Comparison of ENCODE assay signal across 8 mouse cellular contexts in genomic region chr11:86757142-86757479, GRCm38 (mm10). TPM values are rescaled to one million over a fixed set of nuclear protein-coding genes. Genes with fewer than 3 reads are reported as not detected.
DNase-seq lines count a peak whose midpoint lies in the region; ATAC-seq and TF ChIP-seq lines count a peak whose summit lies in the region.

No protein-coding gene starts in this region.

- no peak; the same call in 1 of the 2 replicates for ATAC-seq in heart, embryonic 15.5 days (replicated peaks; ENCODE audit: insufficient number of reproducible peaks, insufficient read depth, low FRiP score, low read depth)
- no peak for ATAC-seq in G1E (ENCODE audit: extremely low read depth, insufficient number of reproducible peaks, low FRiP score, poor library complexity, severe bottlenecking)
- peak; percentile 32 for ATAC-seq in forebrain, postnatal 0 days
- no peak for ATAC-seq in inflammation-experienced regulatory T-cells, adult 6 months

- H3K4me3 ChIP-seq in heart, embryonic 15.5 days, result peak overlapping the region; percentile 88
- H3K4me3 ChIP-seq in G1E (ENCODE audit: low read depth, low read length), result peak overlapping the region; percentile 93
- peak overlapping the region; percentile 100 for H3K4me3 ChIP-seq in forebrain, postnatal 0 days (ENCODE audit: low read depth, low read length)
- peak overlapping the region; percentile 99 for H3K4me3 ChIP-seq in macrophage (ENCODE audit: inconsistent target)

- H3K9ac ChIP-seq in heart, embryonic 15.5 days, result peak overlapping the region; percentile 96
- H3K9ac ChIP-seq in forebrain, postnatal 0 days, result peak overlapping the region; percentile 96

- no peaks in the 10 kb centered on the region for H3K9me3 ChIP-seq in heart, embryonic 15.5 days (replicated peaks)
- H3K9me3 ChIP-seq in G1E (replicated peaks), result no peaks in the 10 kb centered on the region
- H3K9me3 ChIP-seq in forebrain, postnatal 0 days (ENCODE audit: low read length), result no peaks in the 10 kb centered on the region

- DNase-seq in heart, adult 18-20 months, result no peak
- DNase-seq in G1E (ENCODE audit: low spot score), result no peak
- no peak for DNase-seq in forebrain, postnatal 0 days
- no peak for DNase-seq in adrenal gland, postnatal 4 days (ENCODE audit: low spot score in 2 of 2)
- DNase-seq in Muller cell, postnatal 12 days (ENCODE audit: inconsistent ontology term), result no peak

- under 1% methylated on average over 18 of the region's 18 CpGs for WGBS in heart, embryonic 15.5 days
- WGBS in forebrain, postnatal 0 days, result 2% methylated on average over 18 of the region's 18 CpGs
- WGBS in macrophage (ENCODE audit: missing documents), result under 1% methylated on average over 18 of the region's 18 CpGs

- H3K27ac ChIP-seq in heart, embryonic 15.5 days, result peak overlapping the region; percentile 97
- peak overlapping the region; percentile 97 for H3K27ac ChIP-seq in forebrain, postnatal 0 days (ENCODE audit: low read depth, low read length)
- peak overlapping the region; percentile 99 for H3K27ac ChIP-seq in macrophage

- peaks cover 52% of the 10 kb centered on the region for H3K79me2 ChIP-seq in macrophage (ENCODE audit: inconsistent target)

- TF ChIP-seq CTCF in G1E (IDR thresholded peaks at IDR 0.05; ENCODE audit: low read depth, low read length), result no peak
- no peak for TF ChIP-seq CTCF in forebrain, postnatal 0 days (IDR thresholded peaks at IDR 0.05; ENCODE audit: low read depth)

- H3K27me3 ChIP-seq in heart, embryonic 15.5 days, result no peaks in the 10 kb centered on the region
- no peaks in the 10 kb centered on the region for H3K27me3 ChIP-seq in G1E (ENCODE audit: insufficient read depth, low read length)
- H3K27me3 ChIP-seq in forebrain, postnatal 0 days (ENCODE audit: insufficient read depth, low read length), result no peaks in the 10 kb centered on the region

- H3K4me1 ChIP-seq in heart, embryonic 15.5 days (replicated peaks), result peaks cover 33% of the 10 kb centered on the region
- peaks cover 53% of the 10 kb centered on the region for H3K4me1 ChIP-seq in G1E (ENCODE audit: insufficient read depth, low read depth, low read length)
- peaks cover 4% of the 10 kb centered on the region; the same call in 1 of the 2 replicates for H3K4me1 ChIP-seq in forebrain, postnatal 0 days (ENCODE audit: insufficient read depth)

- no peaks in the 10 kb centered on the region for H3K36me3 ChIP-seq in heart, embryonic 15.5 days
- H3K36me3 ChIP-seq in G1E (replicated peaks), result peaks cover 17% of the 10 kb centered on the region
- H3K36me3 ChIP-seq in forebrain, postnatal 0 days (ENCODE audit: insufficient read depth), result no peaks in the 10 kb centered on the region
- H3K36me3 ChIP-seq in macrophage (ENCODE audit: inconsistent target), result no peaks in the 10 kb centered on the region

- H3K4me2 ChIP-seq in heart, embryonic 15.5 days, result peak overlapping the region; percentile 88
- peak overlapping the region; percentile 89 for H3K4me2 ChIP-seq in forebrain, postnatal 0 days (ENCODE audit: low read depth)

RNA-seq across cellular contexts. Expression of gene Cltc, which starts 0.3 kb away (rescaled TPM):
- 103 and 118 TPM in 2 replicates for polyA plus RNA-seq in heart, embryonic 15.5 days (2015; fragmentation: Nextera tagmentation; extraction: Ambion mirVana)
- 100 to 1,000 TPM; 138 to 157 TPM for total RNA-seq in heart, adult 18-20 months (2021)
- 500 and 581 TPM in 2 replicates for total RNA-seq in G1E (2014; fragmentation: Nextera tagmentation)
- total RNA-seq in G1E (2017), result 263 and 265 TPM in 2 replicates
- polyA plus RNA-seq in G1E (2012), result 73.6 and 85.3 TPM in 2 replicates
- total RNA-seq in forebrain, postnatal 0 days (2014; rRNA removed), result 302 and 383 TPM in 2 replicates
- 82.7 and 122 TPM in 2 replicates for polyA plus RNA-seq in forebrain, postnatal 0 days (2015; fragmentation: Nextera tagmentation; extraction: Ambion mirVana)
- total RNA-seq in macrophage (2018; cell fraction: chromatin; rRNA removed), result 100 to 1,000 TPM; 168 to 617 (median 424) TPM
- 100 to 1,000 TPM; 257 to 670 (median 437) TPM for total RNA-seq in macrophage (2018; cell fraction: cytosol; rRNA removed)
- total RNA-seq in macrophage (2018; cell fraction: nucleus; rRNA removed), result 100 to 1,000 TPM; 263 to 585 (median 427) TPM
- 342 to 483 TPM (median 367 TPM) in 3 replicates for polyA plus RNA-seq in macrophage (2018)
- total RNA-seq in adrenal gland, postnatal 4 days (2021), result 100 to 1,000 TPM; 236 to 280 TPM
- polyA plus RNA-seq in inflammation-experienced regulatory T-cells, adult 6 months (2017; shearing (Covaris generic)), result 100 to 1,000 TPM in 1 of 3 experiments, 10 to 100 TPM in 2; 73.6 to 108 (median 79.1) TPM

RNA-seq across cellular contexts. Expression of gene Dhx40, which starts 50.4 kb away (rescaled TPM):
- 13.7 and 15.5 TPM in 2 replicates for polyA plus RNA-seq in heart, embryonic 15.5 days (2015; fragmentation: Nextera tagmentation; extraction: Ambion mirVana)
- 10 to 100 TPM; 15.0 to 16.8 TPM for total RNA-seq in heart, adult 18-20 months (2021)
- total RNA-seq in G1E (2014; fragmentation: Nextera tagmentation) (23.5 and 36.8 TPM in 2 replicates), G1E (2017) (24.7 and 25.0 TPM in 2 replicates)
- polyA plus RNA-seq in G1E (2012) (6.0 and 6.2 TPM in 2 replicates), macrophage (2018) (7.0 to 14.6 TPM (median 11.6 TPM) in 3 replicates)
- 28.0 and 31.6 TPM in 2 replicates for total RNA-seq in forebrain, postnatal 0 days (2014; rRNA removed)
- polyA plus RNA-seq in forebrain, postnatal 0 days (2015; fragmentation: Nextera tagmentation; extraction: Ambion mirVana), result 13.6 and 18.3 TPM in 2 replicates
- total RNA-seq in macrophage (2018; cell fraction: chromatin; rRNA removed), result 100 to 1,000 TPM in 1 of 26 experiments, 10 to 100 TPM in 24, 1 to 10 TPM in 1; 8.1 to 167 (median 27.5) TPM
- total RNA-seq in macrophage (2018; cell fraction: cytosol; rRNA removed), result 10 to 100 TPM in 17 of 26 experiments, 1 to 10 TPM in 9; 8.7 to 14.5 (median 11.3) TPM
- total RNA-seq in macrophage (2018; cell fraction: nucleus; rRNA removed), result 100 to 1,000 TPM in 1 of 26 experiments, 10 to 100 TPM in 23, 1 to 10 TPM in 2; 9.3 to 112 (median 19.0) TPM
- 10 to 100 TPM; 40.1 to 41.1 TPM for total RNA-seq in adrenal gland, postnatal 4 days (2021)
- 10 to 100 TPM; 13.2 to 26.8 (median 14.3) TPM for polyA plus RNA-seq in inflammation-experienced regulatory T-cells, adult 6 months (2017; shearing (Covaris generic))
